Mouse (Mus musculus): ENCODE data around the gene Pip4k2c.
"Not testable (repeated sequence)": the region's sequence is repeated elsewhere in the genome, so short reads cannot be mapped to it uniquely, and the experiment has no call there.

DNA sequence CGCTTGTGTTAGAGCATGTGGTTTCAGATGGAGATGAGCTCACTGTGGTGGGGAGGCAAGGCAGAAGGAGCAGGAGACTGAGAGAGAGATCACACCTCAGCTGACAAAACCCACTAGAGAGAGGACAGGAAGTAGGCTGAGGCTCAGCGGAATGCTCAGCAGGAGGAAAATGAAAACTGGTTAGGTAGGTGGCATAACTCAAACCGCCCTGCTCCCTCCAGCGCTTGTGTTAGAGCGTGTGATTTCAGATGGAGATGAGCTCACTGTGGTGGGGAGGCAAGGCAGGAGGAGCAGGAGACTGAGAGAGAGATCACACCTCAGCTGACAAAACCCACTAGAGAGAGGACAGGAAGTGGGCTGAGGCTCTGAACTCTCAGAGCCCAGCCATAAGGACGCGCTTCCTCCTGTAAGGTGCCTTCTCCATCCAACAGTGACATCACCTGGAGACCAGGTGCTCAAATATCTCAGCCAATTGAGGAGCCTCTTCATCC is 48.6 kb downstream of the Pip4k2c start:
- not testable (repeated sequence) for TF ChIP-seq CTCF, EP300 (IDR thresholded peaks at IDR 0.05; ENCODE audit: low read depth)

All from heart, postnatal 0 days (tissue).